Mouse (Mus musculus): ENCODE data around the gene Gm49322.

GRCm38 (mm10) chr10:80561116-80561944 lies 44.5 kb upstream of the Gm49322 start, which contains the start of gene Rexo1:
- TF ChIP-seq POLR2A (IDR thresholded peaks at IDR 0.05; ENCODE audit: control insufficient read depth, low read depth, low read length), result peak; percentile 38
- TF ChIP-seq CTCF (IDR thresholded peaks at IDR 0.05; ENCODE audit: control insufficient read depth, insufficient read depth, insufficient replicate concordance, low read depth, low read length), result peak; percentile 51; the same call in 1 of the 2 replicates
